Mouse (Mus musculus) heart, embryonic 12.5 days (tissue): ENCODE measurements around the gene Ly6g6c. TPM values are rescaled to one million over a fixed set of nuclear protein-coding genes. Genes with fewer than 3 reads are reported as not detected.

ENCODE experiments used
- ATAC-seq: fragments of 200-750 bp; cut with Nextera tagmentation; 2 replicates; pipeline ENCODE4 v1.8.0; 2017; ENCODE audit warnings: moderate TSS enrichment, moderate library complexity; ENCODE audit not compliant: insufficient number of reproducible peaks, low FRiP score
- H3K27ac ChIP-seq: fragments of 300-500 bp; sonication (generic); 2 replicates; pipeline ENCODE4 v1.5.1; 2016; ENCODE audit warnings: mild to moderate bottlenecking, moderate library complexity; ENCODE audit not compliant: poor library complexity, severe bottlenecking
- H3K27me3 ChIP-seq: fragments of 300-500 bp; sonication (generic); replicated peaks from 2 replicates; pipeline ENCODE4 v1.6.1; 2016; ENCODE audit warnings: mild to moderate bottlenecking, moderate library complexity
- H3K36me3 ChIP-seq: fragments of 300-500 bp; sonication (generic); 2 replicates; pipeline ENCODE4 v1.6.1; 2016; ENCODE audit warnings: mild to moderate bottlenecking, moderate library complexity
- H3K4me1 ChIP-seq: fragments of 300-500 bp; sonication (generic); replicated peaks from 2 replicates; pipeline ENCODE4 v1.6.1; 2016; ENCODE audit warnings: mild to moderate bottlenecking
- H3K4me2 ChIP-seq: fragments of 300-500 bp; sonication (generic); 2 replicates; pipeline ENCODE4 v1.6.1; 2016; ENCODE audit warnings: mild to moderate bottlenecking, moderate library complexity
- H3K4me3 ChIP-seq: fragments of 300-500 bp; sonication (generic); 2 replicates; pipeline ENCODE4 v1.5.1; 2016; ENCODE audit warnings: mild to moderate bottlenecking
- H3K9ac ChIP-seq: fragments of 300-500 bp; sonication (generic); 2 replicates; pipeline ENCODE4 v1.6.1; 2016; ENCODE audit warnings: mild to moderate bottlenecking, moderate library complexity
- H3K9me3 ChIP-seq: fragments of 300-500 bp; sonication (generic); replicated peaks from 2 replicates; pipeline ENCODE4 v1.6.1; 2016; ENCODE audit warnings: mild to moderate bottlenecking, moderate library complexity
- WGBS: fragments of 180-500 bp; shearing (Covaris S2); methylation state at CpG from one replicate; pipeline ENCODE4 v1.1.7; 2016; 5-methylcytosine and 5-hydroxymethylcytosine counted together
- polyA plus RNA-seq: library from polyadenylated mRNA; unstranded; fragments of >200 nt; fragmentation: Nextera tagmentation; extraction: Ambion mirVana; gene quantifications from 2 replicates; pipeline ENCODE4 v1.2.1, GENCODE M21; 2016

The Ly6g6c gene
- polyA plus RNA-seq, 1 experiment from 2014 or later: 0.27 TPM

DNA sequence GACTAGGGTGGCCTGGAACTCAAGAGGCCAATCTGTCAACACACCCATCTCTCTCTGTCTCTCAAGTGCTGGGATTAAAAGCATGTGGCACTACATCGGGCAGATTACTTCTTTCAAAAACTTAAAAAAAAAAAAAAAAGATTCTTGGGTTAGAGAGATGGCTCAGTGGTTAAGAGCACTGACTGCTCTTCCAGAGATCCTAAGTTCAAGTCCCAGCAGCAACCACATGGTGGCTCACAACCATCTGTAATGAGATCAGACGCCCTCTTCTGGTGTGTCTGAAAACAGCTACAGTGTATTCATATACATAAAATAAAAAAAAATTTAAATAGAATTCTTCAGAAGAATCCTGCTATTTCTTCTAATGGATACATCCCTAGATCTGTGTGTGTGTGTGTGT is 23.0 kb downstream of the Ly6g6c start:
- Histone ChIP-seq H3K4me2 (no peak overlapping the region), H3K27ac (no peak overlapping the region), H3K4me1 (peaks cover 19% of the 10 kb centered on the region), H3K9me3 (no peaks in the 10 kb centered on the region), H3K36me3 (peaks cover 28% of the 10 kb centered on the region), H3K4me3 (no peak overlapping the region), H3K27me3 (no peaks in the 10 kb centered on the region), H3K9ac (no peak overlapping the region)
- 31% methylated on average over 2 of the region's 2 CpGs for WGBS
- no peak for ATAC-seq

GRCm38 (mm10) chr17:35088825-35089644 is 23.8 kb downstream of the Ly6g6c start, which contains the start of gene Abhd16a:
TSS of gene Abhd16a (plus strand) at chr17:35089263.
- WGBS: 3% methylated on average over 65 of the region's 67 CpGs
- ATAC-seq: peak; percentile 97
- peak within 1 kb of the TSS; percentile 94 for H3K27ac ChIP-seq
- peaks cover 19% of the 10 kb centered on the region for H3K4me1 ChIP-seq
- H3K36me3 ChIP-seq: peaks cover 35% of the 10 kb centered on the region
- H3K4me3 ChIP-seq: peak within 1 kb of the TSS; percentile 71
- peak within 1 kb of the TSS; percentile 89 for H3K9ac ChIP-seq
- peak within 1 kb of the TSS; percentile 72 for H3K4me2 ChIP-seq
- H3K27me3 ChIP-seq: no peaks in the 10 kb centered on the region
- no peaks in the 10 kb centered on the region for H3K9me3 ChIP-seq

DNA sequence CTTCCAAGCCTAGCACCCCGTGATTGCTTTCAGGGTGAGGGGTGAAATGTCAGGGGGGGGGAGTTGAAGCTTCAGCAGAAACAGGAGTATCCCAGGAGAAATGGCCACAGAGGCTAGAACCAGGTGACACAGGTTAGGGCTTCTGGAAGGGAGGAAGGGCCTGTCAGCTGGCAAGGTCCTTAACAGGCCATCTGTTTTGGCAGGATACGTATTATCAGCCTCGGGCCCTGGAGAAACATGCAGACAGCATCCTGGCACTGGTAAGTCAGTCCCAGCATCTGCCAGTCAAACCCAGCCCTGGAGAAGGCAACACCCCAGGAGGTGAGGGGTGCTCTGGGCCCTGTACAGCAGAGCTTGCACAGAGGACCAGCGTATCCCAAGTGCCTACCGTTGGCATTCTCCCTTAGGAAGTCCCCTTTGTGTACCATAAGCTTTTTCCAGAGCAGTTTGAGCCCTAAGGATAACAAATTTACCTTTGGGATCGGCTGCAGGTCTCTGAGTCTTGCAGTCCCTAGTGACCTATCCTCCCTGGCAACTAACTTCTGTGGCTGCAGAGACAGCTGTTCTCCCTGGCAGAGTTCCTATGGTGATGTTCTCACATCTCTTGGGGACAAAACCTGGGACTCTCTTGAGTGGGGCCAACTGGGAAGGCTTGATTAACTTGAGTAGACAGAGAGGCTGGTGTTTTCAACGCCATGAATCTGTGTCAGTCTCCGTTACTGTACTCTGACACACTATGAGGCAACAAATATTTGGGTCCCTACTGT is 25.2 kb downstream of the Ly6g6c start:
- H3K4me2 ChIP-seq: peak overlapping the region; percentile 72
- ATAC-seq: no peak

GRCm38 (mm10) chr17:35092403-35093198 is 27.4 kb downstream of the Ly6g6c start:
- Histone ChIP-seq H3K27me3 (no peaks in the 10 kb centered on the region), H3K36me3 (peaks cover 70% of the 10 kb centered on the region), H3K9me3 (no peaks in the 10 kb centered on the region), H3K9ac (no peak overlapping the region), H3K4me3 (no peak overlapping the region), H3K4me2 (no peak overlapping the region), H3K27ac (no peak overlapping the region), H3K4me1 (peaks cover 18% of the 10 kb centered on the region)
- ATAC-seq: no peak
- WGBS: 89% methylated on average over 14 of the region's 14 CpGs

More for the DNA sequence above, 25.2 kb downstream of the Ly6g6c start:
- Histone ChIP-seq H3K4me3 (peak overlapping the region; percentile 71), H3K27ac (no peak overlapping the region; the same call in 1 of the 2 replicates), H3K9ac (peak overlapping the region; percentile 89), H3K27me3 (no peaks in the 10 kb centered on the region), H3K36me3 (peaks cover 47% of the 10 kb centered on the region), H3K9me3 (no peaks in the 10 kb centered on the region), H3K4me1 (peaks cover 22% of the 10 kb centered on the region)
- WGBS: 63% methylated on average over 8 of the region's 8 CpGs

DNA sequence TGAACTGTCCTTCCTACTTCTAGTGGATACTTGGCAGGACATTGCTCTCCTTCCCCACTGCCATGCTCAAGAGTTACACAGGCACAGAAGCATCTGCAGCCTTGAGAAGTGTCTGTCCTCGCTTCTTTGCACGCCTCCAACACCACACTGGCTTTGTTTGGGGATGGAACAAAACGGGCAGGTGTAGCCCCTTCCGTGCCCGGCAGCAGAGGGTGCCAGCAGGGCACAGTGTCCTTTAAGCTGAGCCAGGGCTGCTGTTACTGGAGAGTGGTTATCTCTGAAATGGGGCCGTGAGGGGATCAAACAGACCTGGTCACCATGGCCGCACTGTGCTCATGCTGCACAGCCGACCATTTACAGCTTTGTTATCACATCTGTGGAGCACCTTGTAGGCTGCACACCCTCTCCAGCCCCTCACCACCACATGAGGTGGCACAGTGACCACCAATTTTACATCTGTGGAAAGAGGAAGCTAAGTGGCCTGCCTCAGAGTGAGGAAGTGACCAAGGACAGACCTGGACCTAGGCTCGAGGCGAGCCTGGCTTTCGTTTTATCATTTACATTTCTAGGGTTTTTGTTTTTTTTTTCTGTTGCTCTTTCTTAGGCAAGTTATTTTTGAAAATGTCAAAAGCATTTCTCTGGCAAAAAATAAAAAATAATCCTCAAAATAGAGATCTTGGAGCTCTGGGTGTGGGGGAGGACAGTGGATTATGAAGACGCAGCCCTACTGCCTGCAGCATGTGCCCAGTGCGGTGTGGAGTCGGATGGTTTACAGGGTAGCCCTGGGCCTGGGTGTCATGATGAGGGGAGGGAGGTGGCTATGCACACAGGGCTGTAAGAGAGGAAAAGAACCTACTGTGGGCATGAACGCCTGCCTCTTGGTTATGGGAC is 29.5 kb downstream of the Ly6g6c start:
- H3K4me3 ChIP-seq: no peak overlapping the region
- H3K9ac ChIP-seq: 0 out of 2 replicates have a peak overlapping the region, but pooled peaks have one; percentile 11
- peaks cover 90% of the 10 kb centered on the region for H3K36me3 ChIP-seq
- WGBS: 72% methylated on average over 15 of the region's 15 CpGs
- no peak for ATAC-seq
- no peaks in the 10 kb centered on the region for H3K27me3 ChIP-seq
- no peak overlapping the region for H3K4me2 ChIP-seq
- H3K9me3 ChIP-seq: no peaks in the 10 kb centered on the region
- H3K4me1 ChIP-seq: peaks cover 18% of the 10 kb centered on the region
- no peak overlapping the region for H3K27ac ChIP-seq

DNA sequence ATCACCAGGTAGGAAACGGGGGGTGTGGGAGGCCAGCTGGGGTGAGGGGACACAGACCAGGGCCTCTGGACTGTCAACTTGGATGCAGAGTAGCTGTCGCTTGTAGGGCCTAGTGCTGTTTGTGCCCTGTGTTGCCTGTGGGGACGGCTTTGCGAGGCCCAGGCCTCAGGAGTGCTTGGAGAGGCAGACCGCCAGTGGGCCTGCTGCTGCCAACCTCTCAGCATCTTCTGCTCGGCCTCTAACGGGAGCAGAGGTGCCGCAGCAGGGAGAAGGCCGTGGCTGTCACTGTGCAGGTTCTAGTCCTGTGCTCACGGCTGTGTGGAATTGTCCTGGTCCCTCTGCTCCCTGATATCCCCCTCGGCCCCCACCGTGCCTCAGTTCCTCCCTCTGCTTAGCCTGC is 31.4 kb downstream of the Ly6g6c start:
- Histone ChIP-seq H3K36me3 (peaks cover 96% of the 10 kb centered on the region), H3K9ac (peak overlapping the region; percentile 38; the same call in 1 of the 2 replicates)

GRCm38 (mm10) chr17:35097164-35097655 is 32.0 kb downstream of the Ly6g6c start:
- Histone ChIP-seq H3K4me2 (no peak overlapping the region), H3K27me3 (no peaks in the 10 kb centered on the region)
- WGBS: 88% methylated on average over 12 of the region's 12 CpGs

More for the DNA sequence above, 31.4 kb downstream of the Ly6g6c start:
- Histone ChIP-seq H3K4me3 (no peak overlapping the region), H3K4me1 (peaks cover 16% of the 10 kb centered on the region), H3K27me3 (no peaks in the 10 kb centered on the region), H3K9me3 (no peaks in the 10 kb centered on the region), H3K27ac (no peak overlapping the region), H3K4me2 (no peak overlapping the region)
- 81% methylated on average over 12 of the region's 12 CpGs for WGBS
- ATAC-seq: no peak

DNA sequence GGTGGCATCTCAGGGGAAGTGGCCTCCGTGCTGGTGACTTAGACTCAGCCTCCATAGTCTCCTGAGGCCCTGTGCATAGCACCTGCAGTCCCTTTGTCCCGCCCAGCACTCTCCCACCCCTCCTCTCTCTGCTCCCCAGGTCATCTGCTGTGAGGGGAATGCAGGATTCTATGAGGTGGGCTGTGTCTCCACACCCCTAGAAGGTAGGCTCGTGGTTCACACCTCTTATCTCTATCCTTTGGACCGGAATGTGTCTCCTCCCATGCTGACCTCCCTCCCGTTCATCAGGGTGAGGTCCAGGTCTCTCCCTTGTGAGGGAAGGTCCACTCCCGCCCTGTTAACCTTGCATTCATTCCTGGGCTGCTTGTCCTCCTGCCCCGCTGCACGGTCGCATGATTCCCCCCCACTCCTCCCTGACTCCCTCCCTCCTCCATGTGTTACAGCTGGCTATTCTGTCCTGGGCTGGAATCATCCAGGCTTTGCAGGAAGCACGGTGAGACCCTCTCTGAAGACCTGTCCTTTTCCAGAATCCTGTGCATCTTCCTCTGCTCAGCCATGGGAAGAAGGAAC is 35.1 kb downstream of the Ly6g6c start:
- Histone ChIP-seq H3K4me3 (no peak overlapping the region), H3K4me1 (peaks cover 29% of the 10 kb centered on the region), H3K9me3 (no peaks in the 10 kb centered on the region), H3K27ac (no peak overlapping the region), H3K9ac (0 out of 2 replicates have a peak overlapping the region, but pooled peaks have one; percentile 17), H3K36me3 (peaks cover 86% of the 10 kb centered on the region), H3K4me2 (no peak overlapping the region), H3K27me3 (no peaks in the 10 kb centered on the region)
- ATAC-seq: no peak
- WGBS: 52% methylated on average over 10 of the region's 10 CpGs

More at GRCm38 (mm10) chr17:35097164-35097655, 32.0 kb downstream of the Ly6g6c start:
- peaks cover 21% of the 10 kb centered on the region for H3K4me1 ChIP-seq
- no peak for ATAC-seq
- no peak overlapping the region for H3K4me3 ChIP-seq
- H3K27ac ChIP-seq: no peak overlapping the region
- no peaks in the 10 kb centered on the region for H3K9me3 ChIP-seq
- H3K36me3 ChIP-seq: peaks cover 96% of the 10 kb centered on the region
- no peak overlapping the region for H3K9ac ChIP-seq

GRCm38 (mm10) chr17:35101161-35101560 is 36.0 kb downstream of the Ly6g6c start:
- 87% methylated on average over 11 of the region's 11 CpGs for WGBS
- H3K27me3 ChIP-seq: no peaks in the 10 kb centered on the region
- peaks cover 77% of the 10 kb centered on the region for H3K36me3 ChIP-seq
- no peak overlapping the region for H3K4me3 ChIP-seq
- H3K9ac ChIP-seq: no peak overlapping the region
- H3K9me3 ChIP-seq: no peaks in the 10 kb centered on the region
- ATAC-seq: no peak
- H3K4me1 ChIP-seq: peaks cover 29% of the 10 kb centered on the region
- no peak overlapping the region for H3K27ac ChIP-seq
- H3K4me2 ChIP-seq: no peak overlapping the region
